Comparison of ENCODE assay signal across 8 mouse cellular contexts in the genomic region with DNA sequence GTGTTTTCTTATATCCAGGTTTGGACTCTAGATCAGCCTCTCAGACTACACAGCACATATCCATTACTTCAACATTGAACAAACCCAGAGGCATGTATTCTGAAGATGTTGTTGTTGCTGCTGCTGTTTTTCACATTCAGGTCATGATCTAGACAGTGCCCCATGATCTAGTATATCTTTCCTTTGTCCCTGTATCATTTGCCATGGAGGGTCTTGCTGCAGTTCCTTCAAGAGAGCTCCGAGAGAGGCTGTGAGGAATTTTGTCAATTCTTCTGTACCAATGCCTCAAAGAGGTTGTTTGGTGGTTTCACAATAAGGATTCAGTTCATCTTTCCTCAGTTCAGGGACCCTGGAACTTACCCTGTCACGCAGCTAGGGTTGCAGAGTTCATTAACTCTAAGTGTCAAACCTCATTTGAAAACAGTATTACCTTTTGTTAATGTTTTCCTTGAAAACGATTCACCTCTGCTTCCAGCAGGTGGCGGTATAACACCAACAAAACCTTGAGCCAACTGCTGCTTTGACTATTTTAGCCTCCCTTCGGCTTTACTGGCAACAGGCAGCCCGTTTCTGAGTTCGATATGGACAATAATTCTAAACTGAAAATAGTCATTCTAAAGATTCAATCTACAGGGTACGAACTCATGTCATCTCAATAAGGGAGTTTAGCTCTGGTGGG.
DNase-seq lines count a peak whose midpoint lies in the region; ATAC-seq and TF ChIP-seq lines count a peak whose summit lies in the region.

No protein-coding gene starts in this region.

- peak; percentile 23 to 57 for DNase-seq in heart, adult 18-20 months
- DNase-seq in heart, embryonic 10.5 days (ENCODE audit: low spot score): no peak
- DNase-seq in cerebellum, adult 2 months: peak; percentile 73 to 79
- DNase-seq in frontal cortex, adult 2 months (ENCODE audit: extremely low spot score in 1 of 2, low spot score in 1 of 2): peak; percentile 42 to 85
- peak; percentile 79 for DNase-seq in intestine, embryonic 14.5 days (ENCODE audit: low spot score)
- peak; percentile 28 to 42 for DNase-seq in left cerebral cortex, adult 8-10 months (ENCODE audit: low spot score in 2 of 2)

- H3K9me3 ChIP-seq in heart, embryonic 10.5 days: no peaks in the 10 kb centered on the region
- H3K9me3 ChIP-seq in intestine, embryonic 14.5 days (ENCODE audit: control insufficient read depth, low read length): no peaks in the 10 kb centered on the region
- no peaks in the 10 kb centered on the region for H3K9me3 ChIP-seq in midbrain, embryonic 13.5 days
- no peaks in the 10 kb centered on the region for H3K9me3 ChIP-seq in stomach, embryonic 14.5 days (ENCODE audit: control insufficient read depth, low read depth, low read length)

- no peak overlapping the region for H3K9ac ChIP-seq in intestine, embryonic 14.5 days (ENCODE audit: low read length)
- no peak overlapping the region for H3K9ac ChIP-seq in midbrain, embryonic 13.5 days (replicated peaks)
- no peak overlapping the region for H3K9ac ChIP-seq in stomach, embryonic 14.5 days (replicated peaks; ENCODE audit: low read depth, low read length)

- H3K36me3 ChIP-seq in heart, embryonic 10.5 days: no peaks in the 10 kb centered on the region
- H3K36me3 ChIP-seq in intestine, embryonic 14.5 days (ENCODE audit: control insufficient read depth, insufficient read depth, low read length): no peaks in the 10 kb centered on the region
- H3K36me3 ChIP-seq in midbrain, embryonic 13.5 days: no peaks in the 10 kb centered on the region
- H3K36me3 ChIP-seq in stomach, embryonic 14.5 days (ENCODE audit: control insufficient read depth, insufficient read depth, low read length): no peaks in the 10 kb centered on the region

- peaks cover 4% of the 10 kb centered on the region; the same call in 1 of the 2 replicates for H3K27me3 ChIP-seq in heart, embryonic 10.5 days (ENCODE audit: insufficient read depth, poor library complexity, severe bottlenecking)
- H3K27me3 ChIP-seq in cerebellum, adult 2 months (ENCODE audit: control insufficient read depth, insufficient read depth, low read length): no peaks in the 10 kb centered on the region
- H3K27me3 ChIP-seq in intestine, embryonic 14.5 days (replicated peaks; ENCODE audit: control insufficient read depth, insufficient read depth, low read length): no peaks in the 10 kb centered on the region
- peaks cover 7% of the 10 kb centered on the region; the same call in 1 of the 2 replicates for H3K27me3 ChIP-seq in midbrain, embryonic 13.5 days
- H3K27me3 ChIP-seq in stomach, embryonic 14.5 days (ENCODE audit: control insufficient read depth, insufficient read depth, low read length): no peaks in the 10 kb centered on the region

- peak overlapping the region; percentile 24; the same call in 1 of the 2 replicates for H3K4me2 ChIP-seq in intestine, embryonic 14.5 days (ENCODE audit: low read length)
- no peak overlapping the region for H3K4me2 ChIP-seq in midbrain, embryonic 13.5 days (replicated peaks)
- H3K4me2 ChIP-seq in stomach, embryonic 14.5 days (replicated peaks; ENCODE audit: low read depth, low read length): peak overlapping the region; percentile 10; the same call in 1 of the 2 replicates

- ATAC-seq in intestine, embryonic 14.5 days (replicated peaks; ENCODE audit: low FRiP score, low TSS enrichment, low read depth): no peak
- peak; percentile 46 for ATAC-seq in midbrain, embryonic 13.5 days
- no peak for ATAC-seq in stomach, embryonic 14.5 days (ENCODE audit: insufficient number of reproducible peaks, insufficient read depth, low FRiP score, low read depth)

- TF ChIP-seq CTCF in cerebellum, adult 2 months (IDR thresholded peaks at IDR 0.05; ENCODE audit: borderline replicate concordance, insufficient read depth, low read depth, low read length): peak; percentile 69

- TF ChIP-seq POLR2A in cerebellum, adult 2 months (IDR thresholded peaks at IDR 0.05; ENCODE audit: borderline replicate concordance, insufficient read depth, low read length): no peak

- no peak overlapping the region for H3K27ac ChIP-seq in heart, embryonic 10.5 days
- no peak overlapping the region for H3K27ac ChIP-seq in cerebellum, adult 2 months (ENCODE audit: insufficient read depth, low read length)
- no peak overlapping the region for H3K27ac ChIP-seq in intestine, embryonic 14.5 days (ENCODE audit: low read depth)
- H3K27ac ChIP-seq in midbrain, embryonic 13.5 days: no peak overlapping the region
- H3K27ac ChIP-seq in stomach, embryonic 14.5 days (ENCODE audit: low read length): no peak overlapping the region

- H3K4me3 ChIP-seq in heart, embryonic 10.5 days: no peak overlapping the region
- H3K4me3 ChIP-seq in cerebellum, adult 2 months (replicated peaks; ENCODE audit: insufficient read depth, low read depth, low read length): no peak overlapping the region
- no peak overlapping the region for H3K4me3 ChIP-seq in intestine, embryonic 14.5 days (ENCODE audit: low read depth, low read length)
- H3K4me3 ChIP-seq in midbrain, embryonic 13.5 days (replicated peaks): no peak overlapping the region
- no peak overlapping the region for H3K4me3 ChIP-seq in stomach, embryonic 14.5 days (ENCODE audit: low read depth, low read length)

- no peaks in the 10 kb centered on the region for H3K4me1 ChIP-seq in heart, embryonic 10.5 days
- H3K4me1 ChIP-seq in cerebellum, adult 2 months (ENCODE audit: control insufficient read depth, insufficient read depth, low read length): peaks cover 3% of the 10 kb centered on the region; the same call in 1 of the 2 replicates
- no peaks in the 10 kb centered on the region for H3K4me1 ChIP-seq in intestine, embryonic 14.5 days (replicated peaks; ENCODE audit: control insufficient read depth, insufficient read depth, low read length)
- H3K4me1 ChIP-seq in midbrain, embryonic 13.5 days (replicated peaks): no peaks in the 10 kb centered on the region
- no peaks in the 10 kb centered on the region for H3K4me1 ChIP-seq in stomach, embryonic 14.5 days (ENCODE audit: control insufficient read depth, insufficient read depth, low read length)

- 25% methylated on average over 8 of the region's 8 CpGs for WGBS in heart, embryonic 10.5 days
- 11% methylated on average over 8 of the region's 8 CpGs for WGBS in cerebellum, adult 2 months
- WGBS in intestine, embryonic 14.5 days: 17% methylated on average over 8 of the region's 8 CpGs
- 20% methylated on average over 8 of the region's 8 CpGs for WGBS in midbrain, embryonic 13.5 days
- WGBS in stomach, embryonic 14.5 days: 14% methylated on average over 8 of the region's 8 CpGs
